Mouse (Mus musculus) erythroblast, embryonic 14.5 days (primary cell): Measurements from ENCODE around the gene Capn5.

Experiments used
- GATA1 ChIP-seq: IDR thresholded peaks from 2 replicates; pipeline ENCODE4 v1.6.1; 2012; ENCODE audit warnings: low read length, inconsistent platforms, mixed read lengths
- TAL1 ChIP-seq: IDR thresholded peaks from 3 replicates; pipeline ENCODE4 v1.6.1; 2012; ENCODE audit warnings: low read length, inconsistent platforms, mixed read lengths

DNA sequence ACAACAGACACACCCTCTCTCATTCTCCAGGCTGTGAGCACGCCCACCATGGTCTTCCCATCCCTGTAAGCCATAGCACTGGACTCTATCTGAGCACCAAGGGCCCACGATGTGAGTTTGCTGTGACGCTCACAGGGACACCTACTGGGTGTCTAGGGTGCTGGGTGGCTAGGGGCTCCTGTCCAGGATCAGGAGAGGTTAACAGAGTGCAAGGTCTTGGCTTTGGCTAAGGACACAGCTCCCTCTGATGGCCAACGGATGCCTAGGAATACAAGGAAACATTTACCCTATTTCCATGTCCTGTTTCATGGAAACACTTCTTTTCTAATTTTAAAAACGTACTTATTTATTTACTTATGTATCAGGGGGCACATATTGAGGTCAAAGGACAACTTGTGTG, 27.5 kb downstream of the Capn5 start:
- TF ChIP-seq GATA1 (no peak), TAL1 (no peak)
